Mouse (Mus musculus): ENCODE measurements around the gene Spen.
"Not testable (repeated sequence)": the region's sequence is repeated elsewhere in the genome, so short reads cannot be mapped to it uniquely, and the experiment has no call there.

Spen gene

GRCm38 (mm10) chr4:141559131-141559897, 20.9 kb upstream of the Spen start:
- DNase-seq (ENCODE audit: low spot score): no peak

GRCm38 (mm10) chr4:141558658-141559057, 20.3 kb upstream of the Spen start:
- no peak for DNase-seq (ENCODE audit: low spot score)

GRCm38 (mm10) chr4:141556163-141556562, 17.8 kb upstream of the Spen start:
- DNase-seq (ENCODE audit: low spot score): not testable (repeated sequence)

DNA sequence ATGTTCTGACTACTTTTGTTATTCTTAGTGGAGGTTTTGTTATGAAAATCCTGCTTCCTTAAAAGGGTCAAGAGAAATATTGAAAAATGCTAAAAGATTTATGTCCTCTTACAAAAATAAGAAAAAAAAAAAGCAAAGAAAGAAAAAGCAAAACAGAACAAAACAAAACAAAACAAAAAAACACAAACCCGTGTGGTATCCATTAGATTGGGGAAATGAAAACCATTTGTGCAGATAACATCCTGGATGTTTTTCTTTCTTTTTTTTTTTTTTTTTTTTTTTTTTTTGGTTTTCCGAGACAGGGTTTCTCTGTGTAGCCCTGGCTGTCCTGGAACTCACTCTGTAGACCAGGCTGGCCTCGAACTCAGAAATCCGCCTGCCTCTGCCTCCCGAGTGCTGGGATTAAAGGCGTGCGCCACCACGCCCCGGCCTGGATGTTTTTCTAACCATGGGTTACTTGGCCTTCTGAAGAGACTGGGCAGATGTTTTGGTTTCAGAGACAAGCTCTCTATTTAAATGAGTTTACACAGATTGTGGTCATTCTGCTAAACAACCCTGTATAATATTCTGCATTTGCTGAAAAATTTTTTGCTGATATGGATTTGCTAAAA, 16.0 kb upstream of the Spen start:
- DNase-seq (ENCODE audit: low spot score): not testable (repeated sequence)

GRCm38 (mm10) chr4:141552484-141552883, 14.1 kb upstream of the Spen start:
- DNase-seq (ENCODE audit: low spot score): no peak

DNA sequence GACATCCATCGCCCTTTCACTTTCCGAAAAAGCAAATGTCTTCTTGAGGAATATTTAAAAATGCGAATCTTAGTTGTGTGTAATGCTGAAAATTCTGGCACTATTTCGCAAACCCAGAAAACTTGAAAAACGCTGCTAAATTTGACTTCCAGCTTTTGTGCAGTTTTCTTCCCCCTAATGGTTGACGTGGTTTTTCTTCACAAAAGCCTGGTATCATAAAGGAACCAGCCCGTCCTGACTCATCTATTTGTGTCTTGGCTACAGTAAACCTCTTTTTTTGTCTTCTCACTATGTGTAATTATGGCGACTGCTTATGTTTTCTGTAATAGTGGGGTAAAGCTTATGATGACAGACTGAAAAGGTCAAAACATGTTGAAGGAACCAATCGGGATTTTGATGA, 8.9 kb upstream of the Spen start:
- no peak for DNase-seq (ENCODE audit: low spot score)

DNA sequence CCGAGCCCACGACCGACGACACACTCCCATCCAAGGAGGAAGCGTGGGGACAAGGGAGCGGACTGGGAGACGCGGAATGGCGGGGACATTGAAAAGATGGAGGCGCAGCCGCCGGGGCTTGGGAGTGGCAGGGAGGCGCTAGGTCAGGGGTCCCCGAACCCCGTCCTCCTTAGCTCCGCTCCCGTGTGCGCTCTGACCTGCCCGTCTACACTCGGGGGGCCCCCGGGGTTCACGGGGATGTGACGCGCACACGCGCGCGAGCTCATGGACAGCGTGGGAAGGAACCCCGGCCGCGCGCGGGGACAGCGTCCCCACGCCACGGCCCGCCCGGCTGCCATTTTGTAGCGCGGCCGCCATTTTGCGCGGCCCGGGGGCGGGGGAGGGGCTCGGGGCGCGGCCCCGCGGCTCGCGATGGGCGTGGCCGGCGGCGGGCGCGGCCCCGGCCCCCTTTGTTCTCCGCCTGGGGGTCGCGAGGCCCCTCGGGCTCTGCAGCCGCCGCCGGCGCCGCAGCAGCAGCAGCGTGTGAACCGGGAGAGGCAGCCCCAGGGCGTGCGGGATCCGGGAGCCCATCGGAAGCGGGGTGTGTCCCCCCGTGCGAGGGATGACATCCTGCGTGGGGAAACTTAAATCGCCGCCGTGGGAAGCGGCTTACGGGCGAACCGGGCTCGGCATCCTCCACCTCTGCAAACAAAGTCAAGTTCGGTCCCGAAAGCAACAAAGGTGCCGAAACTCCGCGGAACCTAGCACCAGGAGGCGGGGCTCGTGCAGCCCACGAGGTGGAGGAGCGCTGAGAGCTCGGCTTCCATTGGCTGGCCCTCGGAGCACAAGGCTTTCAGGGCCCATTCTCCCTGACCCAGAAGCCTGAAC, 8.2 kb upstream of the Spen start:
- DNase-seq (ENCODE audit: low spot score): peak; percentile 72

GRCm38 (mm10) chr4:141545743-141546333, 7.4 kb upstream of the Spen start:
- DNase-seq (ENCODE audit: low spot score): peak; percentile 98

DNA sequence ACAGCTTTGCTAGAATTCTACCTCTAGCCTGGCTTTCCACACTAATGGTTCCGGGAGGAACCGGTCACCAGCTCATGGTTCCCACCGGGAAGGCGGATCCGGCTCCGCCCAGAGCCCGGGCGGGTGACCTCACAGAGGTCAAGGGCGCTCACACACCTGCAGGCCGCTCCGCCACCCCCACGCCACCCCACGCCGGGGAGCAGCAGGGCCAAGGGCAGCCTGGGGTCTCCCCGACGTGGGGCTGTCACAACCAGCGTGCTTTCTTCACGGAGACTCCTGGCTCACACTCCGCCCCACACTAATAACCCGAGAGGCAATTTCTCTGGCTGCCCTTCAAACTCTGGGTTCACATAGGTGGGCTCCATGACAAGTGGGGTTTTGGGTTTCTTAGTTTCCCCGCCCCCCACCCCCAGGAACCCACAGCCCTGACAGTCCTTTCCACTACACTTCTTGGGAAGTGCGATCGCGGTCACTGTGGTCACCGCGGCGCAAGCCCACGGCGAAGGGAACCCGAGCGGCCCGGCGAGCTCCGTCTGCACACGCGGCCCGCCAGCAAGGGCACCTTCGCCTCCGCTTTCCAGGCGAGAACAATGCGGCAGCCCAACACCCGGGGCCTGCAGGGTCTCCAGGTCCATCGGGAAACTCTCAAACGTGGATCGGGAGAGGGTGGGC, 6.8 kb upstream of the Spen start:
- peak; percentile 58 for DNase-seq (ENCODE audit: low spot score)

GRCm38 (mm10) chr4:141544536-141544935, 6.1 kb upstream of the Spen start:
- no peak for DNase-seq (ENCODE audit: low spot score)

- no peak for DNase-seq (ENCODE audit: low spot score)
Observed at GRCm38 (mm10) chr4:141543593-141543992, 5.2 kb upstream of the Spen start.

GRCm38 (mm10) chr4:141541851-141542250, 3.5 kb upstream of the Spen start:
- no peak for DNase-seq (ENCODE audit: low spot score)

DNA sequence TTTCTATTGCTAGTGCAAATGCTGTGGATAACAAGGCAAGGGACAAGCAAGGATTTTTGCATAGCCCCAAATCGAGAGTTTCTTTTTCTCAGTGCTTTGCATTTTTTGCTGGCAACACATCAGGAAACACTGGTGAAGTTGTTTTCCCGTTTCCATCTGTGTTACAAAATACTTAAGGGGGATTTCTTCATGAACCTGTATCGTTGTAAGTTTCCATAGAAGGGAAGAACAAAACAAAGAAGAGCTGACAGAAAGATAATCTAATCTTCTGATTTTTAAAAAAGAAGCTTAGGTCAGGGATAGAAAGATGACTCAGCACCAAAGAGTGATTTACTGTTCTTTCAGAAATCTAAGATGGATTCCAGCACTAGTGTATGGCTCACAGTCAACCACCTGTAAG, 2.4 kb upstream of the Spen start:
- DNase-seq (ENCODE audit: low spot score): no peak

DNA sequence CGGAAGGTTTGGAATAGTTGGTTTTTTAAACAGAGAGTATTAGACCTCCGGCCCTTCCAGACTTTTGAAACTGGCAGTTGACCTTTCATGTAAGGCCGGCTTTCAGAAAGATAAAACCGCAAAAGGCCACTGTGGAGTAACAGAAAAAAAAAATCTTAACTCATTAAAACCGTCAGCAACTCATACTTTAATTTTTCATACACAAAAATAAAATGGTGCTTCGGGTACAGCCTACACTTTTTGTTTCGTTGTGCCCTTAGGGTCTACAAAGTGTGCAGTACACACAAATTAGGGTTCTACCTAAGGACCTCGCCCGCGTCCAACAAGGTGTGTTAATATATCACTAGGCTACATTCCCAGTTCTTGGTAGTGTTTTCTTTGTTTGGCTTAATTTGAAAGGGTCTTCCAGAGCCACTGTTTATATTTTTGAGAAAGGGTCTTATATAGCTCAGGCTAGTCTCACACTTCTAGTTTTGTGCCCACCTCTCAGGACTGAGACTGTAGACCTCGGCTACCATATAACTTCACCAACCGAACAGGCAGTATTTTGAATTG, 893 bp upstream of the Spen start:
- no peak for DNase-seq (ENCODE audit: low spot score)

GRCm38 (mm10) chr4:141537706-141538407, 540 bp downstream of the Spen start:
- DNase-seq (ENCODE audit: low spot score): no peak

GRCm38 (mm10) chr4:141537226-141537610, 1.2 kb downstream of the Spen start:
- no peak for DNase-seq (ENCODE audit: low spot score)

DNA sequence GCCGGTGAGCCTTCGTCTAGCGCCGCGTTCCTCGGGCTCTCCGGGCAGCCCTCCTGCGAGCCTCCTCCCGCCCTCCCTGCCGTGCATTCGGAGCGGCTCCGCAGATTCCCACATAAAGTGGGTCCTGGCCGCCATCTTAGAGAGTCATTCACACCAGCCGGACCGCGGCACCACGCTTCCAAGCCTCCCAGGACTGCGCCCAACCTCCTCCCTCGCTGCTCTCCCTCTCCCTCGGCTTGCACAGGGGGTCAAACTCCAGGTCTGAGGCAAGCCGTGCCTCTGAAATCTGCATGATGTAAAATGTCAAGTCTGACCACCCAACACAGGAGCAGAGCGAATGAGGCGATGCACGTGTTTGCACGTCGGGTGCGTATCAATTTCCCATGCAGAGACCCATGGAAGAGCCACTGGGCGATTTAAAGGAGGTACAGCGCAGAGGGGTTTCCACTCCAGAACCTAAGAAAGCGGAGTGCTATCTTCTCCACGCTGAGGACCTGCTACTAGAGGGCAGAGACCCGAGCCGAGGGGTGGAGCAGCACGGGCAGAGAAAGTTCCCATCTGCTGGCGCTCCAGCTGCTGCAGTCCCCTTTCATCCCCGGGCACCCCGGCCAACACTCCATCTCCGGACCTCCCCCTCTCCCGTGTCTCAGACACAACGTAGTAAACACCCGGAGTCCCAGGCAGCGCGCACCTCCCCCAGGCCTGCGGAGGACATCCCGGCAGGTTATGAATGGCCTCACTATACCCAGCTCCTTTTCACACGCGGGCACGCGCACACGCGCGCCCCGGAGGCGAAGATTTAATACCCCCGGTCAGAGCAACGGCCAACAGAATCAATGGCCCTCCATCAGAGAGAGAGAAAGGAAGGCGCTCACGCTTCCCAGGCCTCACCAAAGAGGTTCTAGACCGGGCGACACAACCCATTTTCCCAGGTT, 1.8 kb downstream of the Spen start:
- no peak for DNase-seq (ENCODE audit: low spot score)

- DNase-seq (ENCODE audit: low spot score): no peak
Observed at GRCm38 (mm10) chr4:141534947-141535680, 3.3 kb downstream of the Spen start.

- no peak for DNase-seq (ENCODE audit: low spot score)
Observed at GRCm38 (mm10) chr4:141530979-141531378, 7.4 kb downstream of the Spen start.
